Mouse (Mus musculus): ENCODE results near the gene G430095P16Rik.

The G430095P16Rik gene

DNA sequence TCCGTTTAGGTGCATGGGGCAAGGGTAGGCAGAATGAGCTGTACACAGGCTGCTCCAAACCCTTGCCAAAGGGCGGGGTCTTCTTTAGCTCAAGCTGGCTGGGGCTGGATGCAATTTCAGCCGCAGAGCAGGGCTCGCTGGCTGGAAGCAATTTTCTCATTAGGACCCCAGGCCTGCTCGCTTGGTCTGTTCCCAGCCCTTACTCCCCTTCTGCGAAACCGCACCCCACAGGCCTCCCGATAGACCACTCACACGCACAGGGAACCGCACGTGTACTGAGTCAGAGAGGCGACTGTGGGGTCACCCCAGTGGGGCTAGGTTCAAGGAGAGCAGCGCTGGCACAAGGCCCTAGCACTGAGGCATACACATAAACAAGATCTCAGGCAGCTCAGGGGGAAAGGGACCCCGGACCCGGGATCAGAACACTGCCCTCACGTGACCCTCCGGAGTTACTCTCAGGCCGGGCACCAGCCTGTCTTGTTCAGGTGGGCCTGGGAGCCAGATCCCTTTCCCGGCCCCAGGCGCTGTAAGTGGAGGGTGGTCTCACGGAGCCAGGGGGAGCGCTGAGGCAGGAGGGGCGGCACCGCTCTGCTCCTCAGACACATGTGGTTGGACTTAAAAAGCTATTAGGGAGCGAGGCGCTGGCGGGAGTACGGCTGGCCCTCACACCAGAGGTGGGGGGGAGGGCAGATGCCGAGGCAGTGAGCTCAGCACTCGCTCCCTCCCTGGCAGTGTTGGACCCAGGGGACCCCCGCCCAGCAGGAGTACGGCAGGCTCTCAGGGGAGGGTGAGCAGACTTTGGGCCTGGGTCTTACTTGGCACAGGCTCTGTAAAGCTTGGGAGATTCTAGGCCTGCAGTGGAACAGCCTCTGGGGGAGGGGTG, 19.6 kb downstream of the G430095P16Rik start:
- DNase-seq (ENCODE audit: low spot score) = peak; percentile 83

DNA sequence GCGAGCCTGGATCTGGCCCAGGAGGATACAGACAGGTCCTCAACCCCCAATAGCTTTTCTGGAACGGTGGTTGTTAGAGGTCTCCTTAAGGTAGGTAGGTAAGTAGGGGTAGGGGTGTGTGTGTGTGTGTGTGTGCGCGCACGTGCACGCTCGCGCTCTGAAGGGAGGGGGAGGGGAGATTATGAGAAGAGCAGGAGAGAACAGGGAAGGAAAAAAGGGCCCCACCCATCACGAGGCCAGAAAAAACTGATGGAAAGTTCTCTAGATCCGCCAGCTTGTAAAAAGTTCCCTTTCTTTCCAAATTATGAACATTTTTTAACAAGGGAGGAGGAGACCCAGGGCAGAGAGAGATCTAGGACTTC, 20.2 kb downstream of the G430095P16Rik start:
- DNase-seq (ENCODE audit: low spot score) = no peak

DNA sequence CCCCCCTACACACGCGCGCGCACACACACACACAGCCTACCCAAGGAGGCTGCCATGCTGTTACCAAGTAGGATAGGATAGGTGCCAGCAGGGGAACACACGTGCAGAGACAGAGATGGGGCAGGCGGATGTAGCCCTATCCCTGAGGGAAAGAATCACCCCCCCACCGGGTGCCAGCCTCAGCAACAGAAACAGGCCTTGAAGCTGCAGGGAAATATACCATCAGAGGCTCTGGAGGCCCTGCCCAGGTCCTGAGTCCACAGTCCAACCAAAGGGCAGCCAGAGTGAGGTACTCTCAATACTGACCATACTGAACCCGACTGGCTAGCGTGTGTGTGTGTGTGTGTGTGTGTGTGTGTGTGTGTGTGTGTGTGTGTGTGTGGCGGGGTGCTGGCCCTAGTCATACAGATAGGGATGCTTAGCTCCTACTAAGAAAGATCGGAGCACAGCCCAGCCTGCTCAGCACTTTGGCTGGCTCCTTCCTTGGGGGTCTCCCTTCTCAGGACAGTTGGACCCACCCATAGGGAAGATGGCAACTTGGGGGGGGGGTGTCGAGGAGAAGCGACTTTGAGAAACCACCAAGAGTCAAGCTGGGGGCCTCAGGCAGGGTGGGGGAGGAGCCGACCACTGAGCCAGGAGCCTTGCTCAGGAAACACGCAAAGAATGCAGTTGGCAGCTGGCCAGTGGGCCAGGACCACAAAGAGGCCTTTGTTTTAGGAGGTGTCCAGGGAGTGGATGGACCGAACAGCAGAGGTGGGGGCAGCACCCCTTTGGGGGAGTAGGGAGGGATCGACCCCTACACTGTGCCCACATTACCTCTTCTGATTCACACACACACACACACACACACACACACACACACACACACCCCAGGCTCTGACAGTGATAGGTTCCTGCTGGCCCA, 21.0 kb downstream of the G430095P16Rik start:
- DNase-seq (ENCODE audit: low spot score) = peak; percentile 71

DNA sequence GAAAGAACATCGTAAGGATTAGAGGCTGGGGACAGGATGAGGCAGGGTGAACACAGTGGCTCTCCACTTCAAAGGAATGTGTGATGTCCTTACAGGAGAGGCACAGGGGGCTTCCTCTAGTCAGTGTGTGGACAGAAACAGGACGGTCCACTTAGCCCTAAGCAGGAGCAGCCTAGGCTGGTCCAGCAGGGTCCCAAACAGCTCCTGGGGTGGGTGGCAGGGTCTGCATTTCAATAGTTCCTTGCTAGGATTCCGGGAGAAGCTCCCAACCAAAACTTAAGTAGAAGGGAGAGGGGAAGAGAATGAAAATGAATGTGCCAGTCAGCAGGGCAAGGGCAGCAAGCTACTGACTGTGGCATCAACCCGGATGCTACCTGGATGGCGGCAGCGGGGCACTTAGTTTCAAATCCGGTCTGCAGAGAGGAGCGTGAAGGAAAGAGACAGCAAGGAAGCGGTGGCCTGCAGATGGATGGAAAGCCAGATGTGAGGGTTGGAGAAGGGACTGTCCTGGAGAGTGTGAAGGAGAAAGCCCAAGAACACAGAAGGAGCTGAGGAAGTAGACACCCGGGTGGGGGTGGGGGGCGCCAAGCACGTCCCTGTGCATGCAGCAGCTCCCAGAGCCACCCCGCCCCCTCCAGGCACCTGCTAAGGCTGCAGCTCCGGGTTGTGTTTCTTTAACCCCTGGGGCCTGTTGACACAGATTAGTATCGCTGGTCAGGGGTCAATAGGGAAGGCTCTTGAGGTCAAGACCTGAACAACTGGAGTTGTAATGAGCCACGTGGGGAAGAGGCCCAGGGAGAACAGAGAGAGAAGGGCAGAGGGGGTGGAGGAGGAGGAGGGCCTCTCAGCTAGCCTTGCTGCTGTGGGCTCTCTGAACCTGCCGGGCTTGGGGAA, 22.5 kb downstream of the G430095P16Rik start:
- DNase-seq (ENCODE audit: low spot score) = peak; percentile 93

DNA sequence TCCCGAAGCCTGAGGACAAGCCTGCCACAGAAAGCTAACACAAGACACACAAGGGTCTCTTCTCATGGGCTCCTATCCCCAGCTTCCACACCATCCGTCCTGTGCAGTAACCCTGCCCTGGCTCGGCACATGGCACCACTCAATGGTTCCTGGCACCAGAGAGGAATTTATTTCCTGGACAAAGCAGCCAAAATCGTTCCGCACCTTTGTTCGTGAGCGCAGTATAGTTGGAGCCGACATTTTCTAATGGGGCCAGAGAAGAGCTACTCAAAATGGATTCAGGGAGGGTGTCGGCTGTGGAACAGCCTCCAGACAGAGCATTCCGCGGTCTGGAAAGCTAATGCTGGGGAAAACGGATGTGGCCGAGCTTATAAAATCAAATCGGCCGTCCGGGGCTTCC, 26.7 kb downstream of the G430095P16Rik start:
- DNase-seq (ENCODE audit: low spot score) = no peak

DNA sequence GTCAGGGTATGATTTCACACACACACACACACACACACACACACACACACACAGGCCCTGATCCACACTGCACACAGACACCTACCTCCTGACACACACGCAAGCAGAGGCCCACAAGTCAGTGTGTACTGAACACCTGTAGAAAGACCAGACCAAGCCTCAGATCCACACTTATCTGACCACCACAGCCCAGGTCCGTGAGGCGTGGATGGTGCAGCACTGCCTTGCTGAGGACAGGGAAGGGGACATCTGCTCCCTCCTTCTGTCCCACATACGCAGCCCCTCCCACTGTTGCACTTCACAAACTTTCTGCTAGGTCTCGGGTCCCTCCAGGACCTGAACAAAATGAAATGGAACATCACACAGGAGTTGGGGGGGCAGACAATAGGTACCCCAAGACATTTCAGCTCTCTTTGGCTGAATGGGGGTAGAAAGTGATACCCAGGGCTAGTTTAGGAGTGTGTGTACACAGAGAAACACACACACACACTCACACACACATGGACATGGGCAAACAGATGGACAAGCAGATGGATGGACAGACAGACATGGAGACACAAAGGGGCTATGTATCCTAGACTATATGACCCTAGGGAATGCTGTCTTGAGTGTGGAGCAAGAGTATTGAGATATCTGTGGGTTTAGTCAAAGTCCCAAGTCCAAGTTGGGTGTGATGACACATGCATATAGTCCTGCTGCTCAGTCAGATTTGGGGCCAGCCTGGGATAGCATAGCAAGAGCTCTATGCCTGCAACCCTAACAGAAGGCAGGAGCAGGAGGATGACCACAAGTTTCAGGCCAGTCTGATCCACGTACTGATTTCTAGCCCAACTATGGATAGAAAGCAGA, 30.2 kb downstream of the G430095P16Rik start:
- no peak for DNase-seq (ENCODE audit: low spot score)

DNA sequence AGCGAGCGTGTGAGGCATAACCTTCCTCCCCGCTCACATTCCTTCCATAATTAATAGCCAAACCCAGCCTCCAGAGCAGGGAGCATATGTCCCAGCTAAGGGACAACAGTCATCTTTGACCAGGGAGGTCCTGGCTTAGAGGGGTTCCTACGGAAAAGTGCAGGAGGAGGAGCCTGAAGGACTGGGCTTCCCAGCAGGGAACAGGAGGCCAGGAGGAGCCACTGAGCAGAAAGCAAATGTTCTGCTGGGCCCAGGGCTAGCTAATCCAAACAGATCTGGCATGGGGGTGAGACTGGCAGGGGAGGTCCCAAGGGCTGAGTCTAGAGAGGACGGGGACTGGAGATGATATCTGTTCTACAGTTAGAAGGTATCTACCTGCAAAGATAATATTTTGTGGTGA, 34.7 kb downstream of the G430095P16Rik start:
- no peak for DNase-seq (ENCODE audit: low spot score)

DNA sequence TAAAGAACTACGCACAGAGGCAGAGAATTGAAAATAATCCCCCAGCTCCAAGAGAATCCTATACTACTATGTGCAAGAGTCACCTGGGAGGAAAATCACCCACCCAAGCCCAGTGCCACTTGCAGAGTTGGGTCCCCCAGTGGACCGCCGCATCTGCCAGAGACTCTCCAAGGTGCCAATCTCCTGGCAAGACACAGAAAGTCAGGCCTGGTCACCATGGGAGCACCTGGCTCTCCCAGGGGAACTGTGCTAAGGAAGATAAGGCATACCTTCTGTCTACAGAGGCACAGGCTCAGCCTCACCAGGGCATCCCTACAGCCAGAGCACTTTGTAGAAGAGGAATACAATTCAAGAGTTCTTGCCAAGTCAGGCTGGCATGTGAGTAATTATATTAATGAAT, 35.5 kb downstream of the G430095P16Rik start:
- DNase-seq (ENCODE audit: low spot score) = no peak

DNA sequence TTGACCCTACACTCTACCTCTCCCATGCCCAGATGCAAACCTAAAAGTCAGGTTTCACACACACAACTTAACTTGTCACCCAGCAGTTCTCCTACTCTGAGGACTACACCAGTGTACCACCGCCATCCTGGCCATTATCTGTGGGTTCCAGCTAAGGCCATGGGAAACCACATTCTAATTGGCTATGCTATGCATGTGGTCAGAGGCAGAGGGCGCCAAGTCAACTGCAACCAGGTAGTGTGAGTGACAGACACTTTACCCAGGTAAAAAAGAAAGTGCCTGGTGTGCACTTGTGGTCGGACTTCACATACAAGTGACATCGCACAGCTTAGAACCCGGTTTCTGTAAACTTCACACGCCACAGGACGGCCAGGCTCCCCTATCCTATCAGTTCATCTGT, 36.3 kb downstream of the G430095P16Rik start:
- DNase-seq (ENCODE audit: low spot score) = no peak

DNA sequence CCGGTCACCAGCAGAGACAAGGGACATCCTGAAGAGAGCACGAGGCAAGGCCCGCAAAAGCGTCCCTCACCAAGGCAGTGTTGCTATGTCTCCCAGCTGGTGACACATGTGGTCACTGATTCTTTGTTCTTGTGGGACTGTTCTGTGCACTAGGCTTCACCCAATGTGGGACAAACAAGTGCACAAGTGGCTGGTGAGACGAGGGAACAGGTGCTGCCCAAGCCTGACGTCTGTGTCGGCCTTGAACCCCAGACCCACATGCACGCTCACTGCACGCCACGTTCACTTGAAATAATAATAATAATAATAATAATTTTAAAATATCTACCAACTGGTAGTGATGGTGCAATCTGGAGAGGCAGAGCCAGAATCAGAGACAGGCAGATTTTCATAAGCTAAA, 36.9 kb downstream of the G430095P16Rik start:
- DNase-seq (ENCODE audit: low spot score) = no peak

DNA sequence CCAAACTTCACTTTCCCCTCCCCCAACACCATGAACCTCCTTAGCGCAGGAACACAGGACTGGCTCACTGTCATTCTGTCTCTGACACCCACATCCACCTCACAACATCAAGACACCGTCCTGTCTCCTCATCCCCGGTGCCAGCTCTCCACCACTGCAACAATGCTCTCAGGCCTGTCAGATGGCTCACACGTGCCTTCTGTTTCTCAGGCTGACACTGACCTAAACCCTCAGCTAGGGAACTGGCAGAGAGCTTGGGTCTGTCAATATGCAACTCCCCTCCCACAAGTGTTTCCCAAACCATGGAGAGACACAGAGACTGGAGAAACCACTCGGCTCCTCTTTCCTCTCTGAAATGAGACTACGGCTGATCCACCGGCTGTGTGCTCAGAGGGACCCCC, 37.6 kb downstream of the G430095P16Rik start:
- DNase-seq (ENCODE audit: low spot score) = no peak

DNA sequence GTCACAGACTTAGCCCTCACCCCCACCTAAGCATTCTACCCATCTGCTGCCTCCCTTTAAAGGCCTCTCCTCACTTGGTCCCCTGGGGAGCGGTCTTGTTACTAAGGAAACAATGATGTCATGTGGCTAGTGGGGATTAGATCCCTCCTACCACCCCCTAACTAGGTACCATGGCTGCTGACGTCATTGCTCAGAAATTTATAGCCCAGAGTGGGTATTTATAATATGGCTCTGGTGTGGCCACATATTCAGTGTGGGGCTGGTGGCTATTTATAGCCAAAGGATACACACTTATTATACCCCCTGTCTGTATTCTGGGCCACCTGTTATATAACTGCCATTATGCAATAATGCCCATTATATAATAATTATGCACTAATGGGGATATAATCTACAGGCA, 38.1 kb downstream of the G430095P16Rik start:
- DNase-seq (ENCODE audit: low spot score) = no peak

DNA sequence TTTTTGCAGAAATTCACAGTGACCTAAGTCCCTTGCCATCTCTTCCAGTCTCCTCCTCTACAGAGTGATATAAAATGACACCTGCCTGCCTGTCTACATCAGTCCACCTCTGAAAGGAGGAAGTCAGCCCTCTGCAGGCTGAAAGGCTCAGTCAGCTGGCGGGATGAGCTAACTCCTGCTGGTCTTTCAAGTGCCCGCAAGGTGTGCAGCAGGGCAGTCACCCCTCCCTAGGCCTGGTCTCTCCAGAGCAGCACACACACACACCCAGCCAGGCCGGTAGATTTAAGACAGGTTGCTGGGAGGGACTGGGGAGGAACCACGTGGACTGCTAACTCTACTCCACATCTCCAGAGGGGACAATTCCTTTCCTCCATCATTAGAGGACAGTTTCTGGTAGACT, 41.3 kb downstream of the G430095P16Rik start:
- DNase-seq (ENCODE audit: low spot score) = no peak

DNA sequence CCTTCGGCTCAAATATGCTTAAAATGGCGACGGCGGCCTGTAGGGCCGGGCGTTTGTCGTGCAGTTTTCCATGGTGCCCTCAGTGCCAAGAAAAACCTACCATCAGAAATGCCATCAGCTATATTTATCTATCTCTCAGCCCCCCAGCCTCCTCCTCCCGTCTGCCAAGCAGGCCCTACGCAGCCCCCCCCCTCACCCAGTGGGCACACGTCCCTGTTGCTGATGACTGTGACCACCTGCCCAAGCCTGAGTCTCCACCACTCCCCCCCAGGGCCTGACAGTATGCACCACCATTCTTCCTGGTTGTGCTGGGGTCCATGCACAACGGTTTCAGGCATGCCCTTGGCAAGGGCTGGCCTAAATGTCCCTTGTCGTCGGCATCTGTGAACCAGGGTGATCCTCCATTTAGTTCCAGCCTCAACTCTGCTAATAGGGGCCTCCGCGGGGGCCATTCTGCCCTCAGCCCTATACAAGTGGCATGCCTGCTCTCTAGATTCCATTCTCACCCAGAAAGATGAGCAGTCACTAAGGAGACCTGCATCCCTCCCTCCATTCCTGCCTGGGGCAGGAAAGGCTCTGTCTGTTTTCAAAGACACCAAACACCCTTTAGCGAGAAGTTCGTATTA, 42.2 kb downstream of the G430095P16Rik start:
- DNase-seq (ENCODE audit: low spot score) = no peak

DNA sequence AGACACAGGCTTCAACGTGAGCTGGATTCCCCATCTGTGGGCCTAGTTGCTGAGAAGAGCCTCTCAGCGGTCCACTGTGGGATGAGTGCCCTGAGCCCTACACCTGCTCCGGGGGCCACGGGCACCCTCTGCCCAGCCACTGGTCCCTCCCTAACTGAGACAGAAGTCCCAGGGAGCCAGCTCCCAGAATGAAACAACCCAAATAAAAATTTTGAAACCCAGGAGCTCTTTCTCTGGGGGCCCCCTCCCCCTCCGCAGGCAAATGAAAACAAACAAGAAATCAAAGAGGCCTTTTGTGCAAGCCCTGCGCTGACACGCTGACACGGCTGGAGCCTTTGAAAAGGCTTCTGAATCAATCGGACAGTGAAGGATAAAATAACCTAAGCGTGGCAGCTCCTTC, 42.8 kb downstream of the G430095P16Rik start:
- no peak for DNase-seq (ENCODE audit: low spot score)

DNA sequence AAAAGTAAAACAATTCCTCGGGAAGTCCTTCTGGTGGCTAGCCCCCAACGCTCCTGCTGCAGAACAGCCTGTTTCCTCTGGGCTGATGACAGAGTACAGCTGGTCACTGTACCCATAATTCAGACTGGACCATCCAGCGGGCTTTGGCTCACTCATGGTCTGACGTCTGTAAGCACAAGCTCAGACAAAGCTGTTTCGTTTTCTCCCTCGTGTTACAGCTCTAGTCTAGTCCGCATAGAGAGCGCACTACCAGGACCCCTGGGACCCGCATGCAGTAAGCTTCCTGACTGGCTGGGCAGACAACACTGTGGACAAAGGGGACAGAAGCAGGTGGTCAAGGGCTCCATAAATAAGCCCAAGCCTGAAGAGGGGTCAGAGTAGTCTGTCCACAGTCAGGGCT, 43.6 kb downstream of the G430095P16Rik start:
- DNase-seq (ENCODE audit: low spot score) = no peak

DNA sequence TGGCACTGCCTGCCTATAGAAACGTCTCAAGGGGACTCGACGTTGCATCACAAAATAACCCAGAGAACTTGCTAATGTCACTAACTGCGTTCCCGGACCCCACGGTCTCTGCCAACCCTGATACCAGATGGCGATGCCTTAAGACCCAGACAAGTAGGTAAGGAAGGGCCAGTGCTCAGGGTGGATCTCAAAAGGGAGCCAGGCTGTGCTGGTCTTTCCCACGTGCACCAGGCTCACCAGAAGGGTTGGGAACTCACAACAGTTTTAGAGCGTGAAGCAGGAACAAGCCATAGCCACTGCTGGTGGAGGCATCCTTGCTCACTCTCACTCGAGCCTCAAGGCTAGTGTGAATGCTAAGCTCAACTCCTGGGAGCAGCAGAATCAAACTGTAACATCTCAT, 44.4 kb downstream of the G430095P16Rik start:
- DNase-seq (ENCODE audit: low spot score) = no peak

DNA sequence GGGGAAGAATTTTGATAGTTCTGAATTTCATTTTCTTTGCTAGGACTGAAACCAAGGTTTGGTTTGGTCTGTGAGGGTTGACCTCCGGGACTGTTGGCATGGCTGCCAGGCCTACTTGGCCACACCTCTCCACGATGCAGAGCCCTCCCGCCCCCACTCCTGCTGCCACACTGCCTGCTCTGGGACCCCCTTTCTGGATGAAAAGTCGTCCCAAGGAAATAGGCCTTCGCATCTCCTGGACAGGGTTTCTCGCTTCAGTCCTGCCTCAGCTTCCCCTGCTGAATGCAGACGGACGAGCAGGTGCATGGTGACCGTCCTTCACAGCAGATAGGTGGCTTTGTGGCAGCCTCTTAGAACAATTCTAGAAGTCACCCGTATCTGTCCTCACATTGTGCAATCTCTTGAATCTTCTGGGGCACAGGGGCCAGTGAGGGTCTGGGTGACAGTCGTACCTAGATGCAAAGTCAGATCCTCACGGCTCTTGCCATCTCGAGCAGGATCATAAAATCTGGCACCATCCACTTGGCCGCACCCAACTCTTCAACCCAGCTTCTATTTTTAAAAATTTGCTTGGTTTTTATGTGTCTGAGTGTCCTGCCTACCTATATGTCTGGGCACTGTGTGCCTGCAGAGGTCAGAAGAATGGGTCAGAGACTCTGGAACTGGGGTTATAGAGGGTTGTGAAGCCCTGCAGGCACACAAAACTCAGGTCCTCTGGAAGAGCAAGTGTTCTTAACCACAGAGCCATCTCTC, 45.7 kb downstream of the G430095P16Rik start:
- DNase-seq (ENCODE audit: low spot score) = no peak

DNA sequence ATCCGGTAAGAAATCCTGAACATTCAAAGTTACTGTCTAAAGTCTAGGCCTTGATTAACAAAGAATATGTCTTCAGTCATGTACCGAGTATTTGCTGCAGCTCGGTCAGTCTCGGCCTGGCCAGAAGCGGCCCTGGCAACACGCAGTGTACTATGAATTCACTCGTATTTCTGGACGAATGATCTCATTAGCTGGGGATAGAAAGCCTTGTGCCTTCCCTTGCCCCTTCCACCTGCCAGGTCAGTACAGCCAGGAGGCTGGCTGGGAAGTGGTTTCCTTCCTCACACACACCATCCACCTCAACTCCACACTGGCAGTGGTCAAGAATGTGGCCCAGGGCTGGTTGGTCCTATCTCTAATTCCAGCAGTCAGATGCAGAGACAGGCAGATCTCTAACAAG, 46.5 kb downstream of the G430095P16Rik start:
- no peak for DNase-seq (ENCODE audit: low spot score)

All from embryo, embryonic 10 days (tissue).